Mouse (Mus musculus) R1 (cell line): Measurements from ENCODE around the gene Bcl3.
A peak's percentile ranks its signal among the peaks of the same experiment; 100 is the strongest.

Experiments used
- DNase-seq: peaks from one replicate; pipeline ENCODE4 v3.0.0-alpha.2; 2018; ENCODE audit warnings: low read depth, low spot score

Gene Bcl3

GRCm38 (mm10) chr7:19822604-19823058 is at the start of gene Bcl3:
Gene Bcl3, minus strand, starts transcription at chr7:19822770.
- peak; percentile 52 for DNase-seq

- DNase-seq: peak; percentile 76
Observed at GRCm38 (mm10) chr7:19871943-19872601, 49.5 kb upstream of the Bcl3 start.

- peak; percentile 66 for DNase-seq
Observed at GRCm38 (mm10) chr7:19871137-19871621, 48.6 kb upstream of the Bcl3 start.

- no peak for DNase-seq
Observed at GRCm38 (mm10) chr7:19867751-19868399, 45.3 kb upstream of the Bcl3 start.

- no peak for DNase-seq
Observed at GRCm38 (mm10) chr7:19866490-19866889, 43.9 kb upstream of the Bcl3 start.

- DNase-seq: peak; percentile 36
Observed at GRCm38 (mm10) chr7:19865246-19866036, 42.9 kb upstream of the Bcl3 start.

- no peak for DNase-seq
Observed at GRCm38 (mm10) chr7:19864241-19864640, 41.7 kb upstream of the Bcl3 start.

- DNase-seq: no peak
Observed at GRCm38 (mm10) chr7:19861199-19861598, 38.6 kb upstream of the Bcl3 start, which contains the start of gene Ceacam16. Gene Ceacam16, minus strand, starts transcription at chr7:19861299.

GRCm38 (mm10) chr7:19859740-19860139 is 37.2 kb upstream of the Bcl3 start:
- DNase-seq: no peak

GRCm38 (mm10) chr7:19856283-19856682 is 33.7 kb upstream of the Bcl3 start:
- no peak for DNase-seq

GRCm38 (mm10) chr7:19855663-19856062 is 33.1 kb upstream of the Bcl3 start:
- DNase-seq: no peak

GRCm38 (mm10) chr7:19853526-19853925 is 31.0 kb upstream of the Bcl3 start:
- DNase-seq: no peak

GRCm38 (mm10) chr7:19851858-19852570 is 29.4 kb upstream of the Bcl3 start, which contains the start of gene Gm19345:
Gene Gm19345, plus strand, starts transcription at chr7:19852003.
- peak; percentile 90 for DNase-seq

- no peak for DNase-seq
Observed at GRCm38 (mm10) chr7:19844521-19845171, 22.1 kb upstream of the Bcl3 start.

GRCm38 (mm10) chr7:19843561-19843960 is 21.0 kb upstream of the Bcl3 start:
- DNase-seq: peak; percentile 67

GRCm38 (mm10) chr7:19842885-19843504 is 20.4 kb upstream of the Bcl3 start:
- peak; percentile 54 for DNase-seq

GRCm38 (mm10) chr7:19841686-19842413 is 19.3 kb upstream of the Bcl3 start:
- DNase-seq: no peak

GRCm38 (mm10) chr7:19840936-19841335 is 18.4 kb upstream of the Bcl3 start:
- DNase-seq: no peak

- DNase-seq: no peak
Observed at GRCm38 (mm10) chr7:19840371-19840770, 17.8 kb upstream of the Bcl3 start.

GRCm38 (mm10) chr7:19836843-19837242 is 14.3 kb upstream of the Bcl3 start:
- DNase-seq: no peak
